Mouse (Mus musculus): ENCODE data around the gene Ankrd26. TPM values are rescaled to one million over a fixed set of nuclear protein-coding genes. Genes with fewer than 3 reads are reported as not detected.
"Not testable (repeated sequence)": the region's sequence is repeated elsewhere in the genome, so short reads cannot be mapped to it uniquely, and the experiment has no call there.

Ankrd26 gene
- polyA plus RNA-seq, 1 experiment from 2014 or later, result 18.5 TPM

DNA sequence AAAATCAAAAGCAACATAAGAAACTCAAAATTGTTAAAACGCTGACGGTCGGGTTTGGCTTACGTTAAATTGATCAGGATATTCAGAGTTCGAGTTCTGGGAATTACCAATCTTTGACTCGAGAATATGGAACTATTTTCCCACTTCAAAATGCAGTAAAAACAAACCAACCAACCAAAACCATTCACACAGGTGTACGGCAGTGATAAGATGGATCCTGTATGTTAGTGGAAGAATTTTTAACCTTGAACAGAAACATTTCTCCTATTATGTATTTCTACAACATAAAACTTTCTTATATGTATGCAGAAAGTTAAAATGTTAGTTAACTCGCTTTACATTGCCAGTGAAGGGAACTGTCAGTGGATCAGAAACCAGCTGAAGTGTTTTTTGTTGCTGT is 801 bp downstream of the Ankrd26 start:
- Histone ChIP-seq H3K27ac (peak overlapping the region; percentile 88), H3K36me3 (peaks cover 33% of the 10 kb centered on the region), H3K27me3 (ENCODE audit: low read depth, poor library complexity, severe bottlenecking) (no peaks in the 10 kb centered on the region), H3K4me1 (peaks cover 33% of the 10 kb centered on the region), H3K9me3 (replicated peaks) (no peaks in the 10 kb centered on the region), H3K4me3 (peak overlapping the region; percentile 71)
- no peak for DNase-seq (ENCODE audit: low spot score)
- 86% methylated on average over 8 of the region's 8 CpGs for WGBS

DNA sequence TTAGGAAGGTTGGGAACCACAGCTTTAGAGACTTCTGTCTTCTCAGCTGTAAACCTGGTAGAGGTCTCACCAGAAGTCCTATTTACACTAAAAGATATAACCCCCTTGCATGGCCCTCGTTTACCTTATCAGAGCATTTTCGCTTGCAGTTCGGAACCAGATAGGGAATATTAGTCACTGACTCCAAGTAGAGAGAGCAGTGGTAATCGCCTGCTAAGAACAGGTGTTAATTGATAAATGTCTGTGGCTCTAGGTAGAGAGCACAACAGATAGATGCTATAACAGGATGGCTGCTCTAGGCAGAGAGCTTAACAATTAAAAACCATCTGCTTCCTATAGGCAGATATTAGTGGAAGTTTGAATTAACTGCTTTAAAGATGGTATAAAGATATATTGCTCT is 23.4 kb downstream of the Ankrd26 start:
- peaks cover 92% of the 10 kb centered on the region for H3K36me3 ChIP-seq
- no peaks in the 10 kb centered on the region for H3K27me3 ChIP-seq (ENCODE audit: low read depth, poor library complexity, severe bottlenecking)
- no peak overlapping the region for H3K27ac ChIP-seq
- no peaks in the 10 kb centered on the region for H3K4me1 ChIP-seq
- 87% methylated on average over 4 of the region's 4 CpGs for WGBS
- H3K9me3 ChIP-seq (replicated peaks), result no peaks in the 10 kb centered on the region
- H3K4me3 ChIP-seq, result no peak overlapping the region
- no peak for DNase-seq (ENCODE audit: low spot score)

DNA sequence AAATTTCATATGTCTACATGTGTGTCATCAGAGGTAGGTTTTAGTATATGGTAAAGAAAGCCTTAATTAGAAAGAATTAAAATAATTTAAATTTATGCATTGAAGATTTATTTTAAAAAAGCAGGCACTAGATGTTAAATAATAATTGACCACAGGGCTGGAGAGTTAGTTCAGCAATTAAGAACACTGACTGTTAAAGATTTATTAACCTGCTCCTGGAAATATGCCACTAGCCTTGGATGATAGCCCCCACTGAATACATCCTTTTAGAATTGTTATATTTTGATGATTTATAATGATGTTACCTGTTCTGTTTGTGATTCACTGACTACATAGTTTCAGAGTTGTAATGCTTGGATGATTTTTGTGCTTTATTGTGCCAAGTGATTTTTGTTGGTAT is 24.8 kb downstream of the Ankrd26 start:
- not testable (repeated sequence) for H3K4me1 ChIP-seq; H3K27me3 ChIP-seq (ENCODE audit: low read depth, poor library complexity, severe bottlenecking); H3K27ac ChIP-seq; DNase-seq (ENCODE audit: low spot score); H3K4me3 ChIP-seq; H3K9me3 ChIP-seq (replicated peaks)
- H3K36me3 ChIP-seq, result peaks cover 90% of the 10 kb centered on the region

DNA sequence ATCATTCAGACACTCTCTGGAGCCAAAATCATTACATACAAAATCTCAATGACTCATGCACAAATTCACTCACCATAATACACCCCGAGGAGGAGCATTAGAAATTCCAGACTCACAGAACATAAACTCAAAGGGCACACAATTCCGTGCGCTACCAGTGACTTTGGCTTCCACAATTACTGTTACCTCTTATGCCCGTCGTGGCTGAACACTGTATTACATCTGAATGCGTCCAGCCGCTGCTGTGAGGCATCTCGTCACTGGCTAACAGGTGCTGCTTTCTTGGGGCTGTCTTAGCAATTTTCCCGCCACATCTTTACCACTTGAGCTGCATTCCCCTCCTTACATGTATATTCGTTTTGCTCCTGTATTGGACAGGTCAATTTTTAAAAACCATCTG is 26.7 kb downstream of the Ankrd26 start:
- H3K27ac ChIP-seq, result no peak overlapping the region
- no peaks in the 10 kb centered on the region for H3K9me3 ChIP-seq (replicated peaks)
- H3K4me1 ChIP-seq, result no peaks in the 10 kb centered on the region
- WGBS, result 94% methylated on average over 10 of the region's 10 CpGs
- peaks cover 92% of the 10 kb centered on the region for H3K36me3 ChIP-seq
- DNase-seq (ENCODE audit: low spot score), result no peak
- no peaks in the 10 kb centered on the region for H3K27me3 ChIP-seq (ENCODE audit: low read depth, poor library complexity, severe bottlenecking)
- no peak overlapping the region for H3K4me3 ChIP-seq

DNA sequence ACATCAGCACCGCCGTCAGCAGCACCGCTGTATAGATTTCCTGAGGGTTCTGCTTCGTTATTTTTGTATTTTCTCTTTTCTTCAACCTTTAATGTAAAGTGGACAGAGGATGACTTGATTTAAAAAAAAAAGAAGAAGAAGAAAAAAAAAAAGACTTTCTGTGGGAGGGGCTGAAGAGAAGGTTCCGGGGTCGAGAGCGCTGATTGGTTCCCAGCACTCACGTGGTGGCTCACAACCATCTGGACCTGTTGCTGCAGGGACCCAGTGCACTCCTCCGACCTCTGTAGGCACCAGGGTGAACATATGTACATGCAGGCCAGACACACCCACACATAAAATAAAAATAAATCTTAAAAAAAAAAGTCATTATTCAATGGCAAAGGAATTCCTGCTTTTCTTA is 28.6 kb downstream of the Ankrd26 start:
- DNase-seq (ENCODE audit: low spot score), result no peak
- no peaks in the 10 kb centered on the region for H3K4me1 ChIP-seq
- no peaks in the 10 kb centered on the region for H3K27me3 ChIP-seq (ENCODE audit: low read depth, poor library complexity, severe bottlenecking)
- no peak overlapping the region for H3K27ac ChIP-seq
- H3K36me3 ChIP-seq, result peaks cover 92% of the 10 kb centered on the region
- H3K9me3 ChIP-seq (replicated peaks), result no peaks in the 10 kb centered on the region
- WGBS, result 82% methylated on average over 9 of the region's 9 CpGs
- H3K4me3 ChIP-seq, result no peak overlapping the region

DNA sequence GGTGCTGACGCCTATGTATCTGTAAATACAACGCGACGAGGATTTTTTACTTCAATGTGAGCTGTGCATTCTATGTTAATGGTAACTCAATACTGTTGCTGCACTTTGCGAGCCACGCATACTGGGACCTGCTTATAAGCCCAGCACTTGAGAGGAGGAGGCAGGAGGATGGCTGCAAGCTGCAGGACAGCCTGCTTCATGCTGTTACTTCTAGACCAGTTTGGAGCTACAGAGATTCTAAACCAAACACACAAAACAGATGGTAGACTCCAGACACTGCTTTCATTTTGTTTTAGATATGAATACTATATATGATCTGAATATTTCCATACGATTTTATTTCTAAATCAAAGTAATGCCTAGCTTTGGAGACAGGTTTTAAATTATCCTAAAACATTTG is 41.4 kb downstream of the Ankrd26 start:
- H3K27ac ChIP-seq, result no peak overlapping the region

DNA sequence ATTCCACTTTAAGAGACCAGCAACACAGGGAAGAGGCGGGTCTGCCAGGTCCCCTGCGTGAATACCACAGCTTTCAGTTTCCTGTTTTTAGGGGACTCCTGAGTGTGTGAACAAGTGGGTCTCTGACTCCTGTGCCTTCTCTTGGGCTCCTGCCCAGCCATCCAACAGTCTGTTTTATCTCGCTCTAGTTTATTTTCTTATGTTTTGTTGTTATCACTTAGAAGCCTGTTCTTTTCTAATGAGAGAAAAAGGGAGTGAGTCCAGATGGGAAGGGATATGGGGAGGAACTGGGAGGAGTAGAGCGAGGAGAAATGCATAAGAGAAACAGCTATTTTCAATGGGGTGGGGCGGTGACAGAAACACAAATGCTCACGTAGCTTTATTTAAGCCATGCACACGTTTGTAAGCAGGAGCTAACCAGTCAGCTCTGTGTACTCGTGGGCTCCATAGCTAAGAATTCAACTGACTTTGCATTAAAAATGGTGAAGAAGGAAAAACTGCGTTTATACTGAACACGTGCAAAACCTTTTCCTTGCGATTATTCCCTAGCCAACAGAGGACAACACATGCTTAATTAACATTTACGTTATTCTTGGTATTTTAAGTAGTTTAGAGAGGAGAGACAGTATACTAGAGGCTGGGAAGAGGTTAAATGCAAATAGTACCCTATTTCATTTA is 48.6 kb downstream of the Ankrd26 start:
- Histone ChIP-seq H3K4me1 (no peaks in the 10 kb centered on the region), H3K27me3 (ENCODE audit: low read depth, poor library complexity, severe bottlenecking) (no peaks in the 10 kb centered on the region), H3K36me3 (peaks cover 83% of the 10 kb centered on the region), H3K27ac (no peak overlapping the region), H3K4me3 (no peak overlapping the region), H3K9me3 (replicated peaks) (no peaks in the 10 kb centered on the region)
- DNase-seq (ENCODE audit: low spot score), result no peak
- 95% methylated on average over 12 of the region's 12 CpGs for WGBS

More for the DNA sequence above, 41.4 kb downstream of the Ankrd26 start:
- Histone ChIP-seq H3K4me1 (no peaks in the 10 kb centered on the region), H3K36me3 (peaks cover 96% of the 10 kb centered on the region), H3K9me3 (replicated peaks) (no peaks in the 10 kb centered on the region), H3K4me3 (no peak overlapping the region), H3K27me3 (ENCODE audit: low read depth, poor library complexity, severe bottlenecking) (no peaks in the 10 kb centered on the region)
- WGBS, result 96% methylated on average over 7 of the region's 7 CpGs
- DNase-seq (ENCODE audit: low spot score), result no peak

DNA sequence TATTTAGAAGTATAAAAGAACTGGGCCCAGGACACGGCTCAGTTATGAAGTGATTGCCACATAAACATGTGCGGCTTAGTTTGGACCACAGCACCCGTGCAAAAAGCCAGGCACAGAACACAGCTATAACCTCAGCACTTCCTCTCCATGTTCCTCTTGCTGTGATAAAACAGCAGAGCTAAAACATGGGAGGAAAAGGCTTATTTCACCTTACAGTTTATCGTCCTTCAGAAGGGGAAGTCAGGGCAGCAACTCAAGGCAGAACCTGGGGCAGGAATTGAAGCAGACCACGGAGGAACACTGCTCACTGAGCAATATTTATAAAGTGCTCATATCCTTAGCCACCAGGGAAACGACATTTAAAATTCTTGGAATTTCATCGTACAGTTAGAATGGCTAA is 63.0 kb downstream of the Ankrd26 start:
- Histone ChIP-seq H3K27ac (no peak overlapping the region), H3K36me3 (peaks cover 42% of the 10 kb centered on the region), H3K9me3 (replicated peaks) (no peaks in the 10 kb centered on the region), H3K27me3 (ENCODE audit: low read depth, poor library complexity, severe bottlenecking) (no peaks in the 10 kb centered on the region), H3K4me1 (no peaks in the 10 kb centered on the region), H3K4me3 (no peak overlapping the region)
- no peak for DNase-seq (ENCODE audit: low spot score)
- 94% methylated on average over 7 of the region's 7 CpGs for WGBS

DNA sequence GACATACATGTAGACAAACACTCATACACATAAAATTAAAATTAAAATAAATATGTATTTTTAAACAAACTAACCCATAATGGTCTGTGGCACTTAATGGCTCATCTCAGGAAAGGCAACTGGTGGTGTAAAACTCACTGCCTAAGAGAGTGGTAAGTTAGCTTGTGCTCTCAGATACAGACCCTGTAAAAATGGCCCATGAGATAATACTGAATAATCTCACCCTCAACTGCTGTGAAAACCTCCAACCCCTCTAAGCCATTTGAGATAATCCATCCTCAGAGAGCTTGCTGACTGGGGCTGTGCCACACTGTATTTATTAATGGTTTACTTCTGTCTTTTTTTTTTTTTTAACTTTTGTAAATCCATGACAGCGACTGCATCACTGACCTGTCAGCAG is 79.9 kb downstream of the Ankrd26 start:
- no peak overlapping the region for H3K4me3 ChIP-seq
- H3K9me3 ChIP-seq (replicated peaks), result no peaks in the 10 kb centered on the region
- no peaks in the 10 kb centered on the region for H3K36me3 ChIP-seq
- H3K4me1 ChIP-seq, result peaks cover 13% of the 10 kb centered on the region
- H3K27ac ChIP-seq, result no peak overlapping the region
- H3K27me3 ChIP-seq (ENCODE audit: low read depth, poor library complexity, severe bottlenecking), result peaks cover 12% of the 10 kb centered on the region
- no peak for DNase-seq (ENCODE audit: low spot score)
- WGBS, result 91% methylated on average over 1 of the region's 1 CpGs

DNA sequence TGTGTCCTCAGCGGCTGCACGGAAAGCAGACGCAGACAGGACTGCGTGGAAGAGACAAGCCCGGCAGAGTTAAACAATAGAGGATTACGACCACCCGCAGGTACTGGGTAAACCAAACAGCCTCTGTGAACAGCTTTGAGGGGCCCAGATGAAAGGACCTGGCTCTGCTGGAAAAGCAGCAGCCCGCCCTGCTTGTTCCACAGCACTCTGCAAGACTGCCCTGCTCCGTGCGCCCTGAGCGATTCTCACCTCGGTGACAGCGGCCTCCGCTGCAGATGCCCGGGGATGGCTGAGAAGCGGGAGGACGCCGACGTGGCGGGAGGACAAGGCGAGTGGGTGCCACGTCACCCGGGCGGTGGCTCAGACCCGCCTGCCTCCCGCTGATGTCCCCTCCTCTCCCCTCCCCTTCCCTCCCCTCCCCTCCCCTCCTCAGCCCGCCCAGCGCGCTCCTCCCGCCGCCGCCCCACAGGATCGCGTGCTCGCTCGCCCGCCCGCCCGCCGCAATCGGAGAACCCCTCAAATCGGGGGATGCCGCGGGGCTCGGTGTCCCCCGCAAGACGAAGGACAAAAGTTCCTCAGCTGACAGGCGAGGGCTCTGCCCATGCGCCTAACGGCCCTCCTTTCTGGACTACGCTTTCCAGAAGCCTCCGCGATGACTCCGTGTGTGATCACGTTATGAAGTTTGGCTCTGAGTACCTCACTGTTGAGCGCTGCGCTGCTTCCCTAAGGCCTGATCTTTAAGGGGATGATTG is 82.9 kb downstream of the Ankrd26 start, which contains the start of gene Zfp9:
Gene Zfp9 (minus strand): TSS at position 364 of the 752 bp plus-strand sequence.
- peak; percentile 84 for DNase-seq (ENCODE audit: low spot score)
- Histone ChIP-seq H3K27me3 (ENCODE audit: low read depth, poor library complexity, severe bottlenecking) (peaks cover 12% of the 10 kb centered on the region), H3K4me3 (peak within 1 kb of the TSS; percentile 76), H3K9me3 (replicated peaks) (no peaks in the 10 kb centered on the region), H3K36me3 (peaks cover 12% of the 10 kb centered on the region), H3K4me1 (peaks cover 13% of the 10 kb centered on the region), H3K27ac (peak within 1 kb of the TSS; percentile 91)
- WGBS, result under 1% methylated on average over 52 of the region's 57 CpGs

DNA sequence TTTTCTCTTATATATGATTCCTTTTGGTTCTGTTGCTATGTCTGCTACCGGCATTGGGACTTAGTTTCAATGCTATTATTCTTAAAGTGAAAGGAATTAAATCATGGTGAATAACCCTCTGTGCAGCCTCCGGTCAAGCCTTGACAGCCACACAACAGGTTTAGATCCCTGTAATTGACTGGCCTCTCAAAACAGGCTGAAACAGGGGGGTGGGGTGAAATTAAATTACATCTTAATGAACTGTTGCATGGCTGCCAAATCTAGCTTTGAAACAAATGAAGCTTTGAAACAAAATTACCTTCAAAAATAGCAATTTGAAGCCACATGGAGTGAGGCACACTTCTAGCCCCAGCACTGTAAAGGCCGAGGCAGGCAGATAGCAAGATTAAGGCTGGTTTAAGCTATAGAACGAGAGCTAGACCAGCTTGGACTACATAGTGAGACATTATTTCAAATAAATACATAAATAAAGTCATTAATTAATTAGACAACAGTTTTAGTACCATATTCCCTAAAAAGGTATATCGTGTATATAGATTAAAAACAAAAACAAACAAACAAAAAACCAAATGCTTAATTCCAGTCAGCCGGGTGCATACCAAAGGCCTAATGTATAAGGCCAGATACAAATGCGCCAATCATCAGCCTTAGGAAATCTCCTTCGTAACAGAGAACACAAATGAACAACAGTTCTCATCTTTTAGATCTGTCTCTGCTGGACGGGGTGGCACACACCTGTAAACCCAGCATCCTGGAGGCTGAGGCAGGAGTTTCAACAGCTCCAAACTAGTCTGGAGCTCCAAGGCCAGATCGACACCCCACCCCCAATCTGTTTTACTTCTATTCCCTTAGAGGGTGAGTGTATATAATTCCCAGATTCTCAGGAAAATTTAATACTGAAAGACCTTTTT is 83.9 kb downstream of the Ankrd26 start:
- peaks cover 13% of the 10 kb centered on the region for H3K36me3 ChIP-seq
- peak overlapping the region; percentile 91 for H3K27ac ChIP-seq
- peaks cover 13% of the 10 kb centered on the region for H3K4me1 ChIP-seq
- H3K27me3 ChIP-seq (ENCODE audit: low read depth, poor library complexity, severe bottlenecking), result peaks cover 12% of the 10 kb centered on the region
- WGBS, result 41% methylated on average over 10 of the region's 10 CpGs
- peak; percentile 45 for DNase-seq (ENCODE audit: low spot score)
- peak overlapping the region; percentile 76 for H3K4me3 ChIP-seq
- H3K9me3 ChIP-seq (replicated peaks), result no peaks in the 10 kb centered on the region

DNA sequence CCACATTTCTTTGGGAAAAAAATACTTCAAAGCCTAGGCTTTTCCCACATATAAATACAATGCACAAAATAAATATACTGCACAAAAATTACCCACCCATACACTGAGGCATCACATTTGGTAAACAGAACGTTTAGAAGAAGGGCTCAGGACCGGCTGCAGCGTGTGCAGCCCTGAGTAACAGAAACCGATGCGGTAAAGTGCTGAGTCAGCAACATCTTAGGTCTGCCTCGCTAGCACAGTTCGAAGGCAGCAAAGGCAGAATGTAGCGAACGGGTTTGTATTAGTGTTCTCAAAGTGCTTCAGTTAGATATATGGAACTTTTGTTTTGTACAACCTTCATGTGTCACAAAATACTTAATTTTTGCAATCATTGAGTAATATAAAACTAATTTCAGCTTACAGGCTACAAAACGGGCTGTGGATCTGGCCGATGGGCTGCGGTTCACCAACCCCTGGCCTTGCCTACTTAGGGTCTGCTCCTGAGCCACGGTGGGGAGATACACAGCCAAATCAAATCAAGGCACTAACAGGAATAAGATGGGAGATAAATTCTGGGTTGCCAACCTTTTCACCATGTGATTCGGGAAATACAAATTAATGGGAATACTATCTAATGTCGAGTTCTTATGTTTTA is 99.8 kb downstream of the Ankrd26 start:
- no peak overlapping the region for H3K27ac ChIP-seq
- no peaks in the 10 kb centered on the region for H3K27me3 ChIP-seq (ENCODE audit: low read depth, poor library complexity, severe bottlenecking)
- DNase-seq (ENCODE audit: low spot score), result no peak
- no peak overlapping the region for H3K4me3 ChIP-seq
- no peaks in the 10 kb centered on the region for H3K9me3 ChIP-seq (replicated peaks)
- H3K36me3 ChIP-seq, result peaks cover 45% of the 10 kb centered on the region
- 85% methylated on average over 15 of the region's 15 CpGs for WGBS
- no peaks in the 10 kb centered on the region for H3K4me1 ChIP-seq

Measured in limb, embryonic 10.5 days (tissue).